Mouse (Mus musculus): ENCODE measurements around the gene Zfp712. TPM values are rescaled to one million over a fixed set of nuclear protein-coding genes. Genes with fewer than 3 reads are reported as not detected.
A peak's percentile ranks its signal among the peaks of the same experiment; 100 is the strongest.

Zfp712 gene
- total RNA-seq (2014; rRNA removed) (1.3 TPM in 2 replicates), polyA plus RNA-seq (2012; rRNA removed) (0.04 and 0.05 TPM in 2 replicates)

GRCm38 (mm10) chr13:67060786-67061358, at the start of gene Zfp712:
Gene Zfp712, minus strand, starts transcription at chr13:67061170.
- WGBS = under 1% methylated on average over 27 of the region's 27 CpGs
- DNase-seq (ENCODE audit: extremely low read depth, low read depth, low spot score) = peak; percentile 96
- Histone ChIP-seq H3K9ac (ENCODE audit: low read depth, low read length) (peak within 1 kb of the TSS; percentile 71), H3K36me3 (ENCODE audit: control insufficient read depth, insufficient read depth, low read length) (no peaks in the 10 kb centered on the region), H3K4me3 (ENCODE audit: insufficient read depth, low read depth, low read length) (peak within 1 kb of the TSS; percentile 65), H3K4me1 (ENCODE audit: control insufficient read depth, insufficient read depth, low read length) (no peaks in the 10 kb centered on the region), H3K27me3 (ENCODE audit: control insufficient read depth, insufficient read depth, low read length) (no peaks in the 10 kb centered on the region), H3K79me2 (ENCODE audit: control insufficient read depth, insufficient read depth, low read length) (no peaks in the 10 kb centered on the region; the same call in 1 of the 2 replicates), H3K27ac (replicated peaks; ENCODE audit: insufficient read depth, low read depth, low read length) (peak within 1 kb of the TSS; percentile 87)
- no peak for TF ChIP-seq CTCF (IDR thresholded peaks at IDR 0.05; ENCODE audit: low read depth, low read length)
- TF ChIP-seq POLR2A (IDR thresholded peaks at IDR 0.05; ENCODE audit: extremely low read depth, insufficient read depth, low read length) = peak; percentile 97

GRCm38 (mm10) chr13:67108821-67109206, 47.8 kb upstream of the Zfp712 start:
- 3% methylated on average over 9 of the region's 9 CpGs for WGBS
- H3K27me3 ChIP-seq (ENCODE audit: control insufficient read depth, insufficient read depth, low read length) = no peaks in the 10 kb centered on the region
- no peak for DNase-seq (ENCODE audit: extremely low read depth, low read depth, low spot score)
- H3K4me1 ChIP-seq (ENCODE audit: control insufficient read depth, insufficient read depth, low read length) = peaks cover 6% of the 10 kb centered on the region
- no peak overlapping the region for H3K27ac ChIP-seq (replicated peaks; ENCODE audit: insufficient read depth, low read depth, low read length)
- peak; percentile 73 for TF ChIP-seq CTCF (IDR thresholded peaks at IDR 0.05; ENCODE audit: low read depth, low read length)
- no peak for TF ChIP-seq POLR2A (IDR thresholded peaks at IDR 0.05; ENCODE audit: extremely low read depth, insufficient read depth, low read length)
- peaks cover 3% of the 10 kb centered on the region; the same call in 1 of the 2 replicates for H3K79me2 ChIP-seq (ENCODE audit: control insufficient read depth, insufficient read depth, low read length)
- 0 out of 2 replicates have a peak overlapping the region, but pooled peaks have one; percentile 7 for H3K4me3 ChIP-seq (ENCODE audit: insufficient read depth, low read depth, low read length)
- H3K36me3 ChIP-seq (ENCODE audit: control insufficient read depth, insufficient read depth, low read length) = peaks cover 4% of the 10 kb centered on the region; the same call in 1 of the 2 replicates
- H3K9ac ChIP-seq (ENCODE audit: low read depth, low read length) = peak overlapping the region; percentile 51

GRCm38 (mm10) chr13:67108194-67108820, 47.3 kb upstream of the Zfp712 start, which contains the start of gene Gm28557:
Gene Gm28557, minus strand, starts transcription at chr13:67108604.
- Histone ChIP-seq H3K27ac (replicated peaks; ENCODE audit: insufficient read depth, low read depth, low read length) (peak within 1 kb of the TSS; percentile 66), H3K79me2 (ENCODE audit: control insufficient read depth, insufficient read depth, low read length) (peaks cover 3% of the 10 kb centered on the region; the same call in 1 of the 2 replicates), H3K9ac (ENCODE audit: low read depth, low read length) (peak within 1 kb of the TSS; percentile 67), H3K4me1 (ENCODE audit: control insufficient read depth, insufficient read depth, low read length) (peaks cover 6% of the 10 kb centered on the region), H3K36me3 (ENCODE audit: control insufficient read depth, insufficient read depth, low read length) (peaks cover 4% of the 10 kb centered on the region; the same call in 1 of the 2 replicates), H3K27me3 (ENCODE audit: control insufficient read depth, insufficient read depth, low read length) (no peaks in the 10 kb centered on the region), H3K4me3 (ENCODE audit: insufficient read depth, low read depth, low read length) (peak within 1 kb of the TSS; percentile 59)
- TF ChIP-seq POLR2A (IDR thresholded peaks at IDR 0.05; ENCODE audit: extremely low read depth, insufficient read depth, low read length) = peak; percentile 52; the same call in 1 of the 2 replicates
- TF ChIP-seq CTCF (IDR thresholded peaks at IDR 0.05; ENCODE audit: low read depth, low read length) = peak; percentile 30; the same call in 1 of the 2 replicates
- peak; percentile 100 for DNase-seq (ENCODE audit: extremely low read depth, low read depth, low spot score)
- WGBS = 0% methylated on average over 17 of the region's 17 CpGs

- H3K9ac ChIP-seq (ENCODE audit: low read depth, low read length) = peak overlapping the region; percentile 44; the same call in 1 of the 2 replicates
- DNase-seq (ENCODE audit: extremely low read depth, low read depth, low spot score) = peak; percentile 58
- WGBS = 16% methylated on average over 9 of the region's 9 CpGs
- H3K79me2 ChIP-seq (ENCODE audit: control insufficient read depth, insufficient read depth, low read length) = peaks cover 3% of the 10 kb centered on the region; the same call in 1 of the 2 replicates
- peaks cover 4% of the 10 kb centered on the region; the same call in 1 of the 2 replicates for H3K36me3 ChIP-seq (ENCODE audit: control insufficient read depth, insufficient read depth, low read length)
- TF ChIP-seq CTCF (IDR thresholded peaks at IDR 0.05; ENCODE audit: low read depth, low read length) = no peak
- no peak for TF ChIP-seq POLR2A (IDR thresholded peaks at IDR 0.05; ENCODE audit: extremely low read depth, insufficient read depth, low read length)
- peak overlapping the region; percentile 59 for H3K4me3 ChIP-seq (ENCODE audit: insufficient read depth, low read depth, low read length)
- no peaks in the 10 kb centered on the region for H3K27me3 ChIP-seq (ENCODE audit: control insufficient read depth, insufficient read depth, low read length)
- peak overlapping the region; percentile 66 for H3K27ac ChIP-seq (replicated peaks; ENCODE audit: insufficient read depth, low read depth, low read length)
- H3K4me1 ChIP-seq (ENCODE audit: control insufficient read depth, insufficient read depth, low read length) = peaks cover 6% of the 10 kb centered on the region
These were observed 46.7 kb upstream of the Zfp712 start for GRCm38 (mm10) chr13:67107681-67108080.

- Histone ChIP-seq H3K9ac (ENCODE audit: low read depth, low read length) (no peak within 1 kb of the TSS), H3K27me3 (ENCODE audit: control insufficient read depth, insufficient read depth, low read length) (no peaks in the 10 kb centered on the region), H3K27ac (replicated peaks; ENCODE audit: insufficient read depth, low read depth, low read length) (no peak within 1 kb of the TSS), H3K4me3 (ENCODE audit: insufficient read depth, low read depth, low read length) (no peak within 1 kb of the TSS), H3K4me1 (ENCODE audit: control insufficient read depth, insufficient read depth, low read length) (no peaks in the 10 kb centered on the region), H3K79me2 (ENCODE audit: control insufficient read depth, insufficient read depth, low read length) (peaks cover 3% of the 10 kb centered on the region; the same call in 1 of the 2 replicates), H3K36me3 (ENCODE audit: control insufficient read depth, insufficient read depth, low read length) (peaks cover 50% of the 10 kb centered on the region)
- TF ChIP-seq POLR2A (IDR thresholded peaks at IDR 0.05; ENCODE audit: extremely low read depth, insufficient read depth, low read length) (no peak), CTCF (IDR thresholded peaks at IDR 0.05; ENCODE audit: low read depth, low read length) (no peak)
- DNase-seq (ENCODE audit: extremely low read depth, low read depth, low spot score) = no peak
- WGBS = 91% methylated on average over 10 of the region's 10 CpGs
These were observed 36.9 kb upstream of the Zfp712 start, which contains the start of gene Zfp708 for GRCm38 (mm10) chr13:67097876-67098275. Gene Zfp708, minus strand, starts transcription at chr13:67097976.
